ENCODE assay signal across 21 mouse cellular contexts in the genomic region with DNA sequence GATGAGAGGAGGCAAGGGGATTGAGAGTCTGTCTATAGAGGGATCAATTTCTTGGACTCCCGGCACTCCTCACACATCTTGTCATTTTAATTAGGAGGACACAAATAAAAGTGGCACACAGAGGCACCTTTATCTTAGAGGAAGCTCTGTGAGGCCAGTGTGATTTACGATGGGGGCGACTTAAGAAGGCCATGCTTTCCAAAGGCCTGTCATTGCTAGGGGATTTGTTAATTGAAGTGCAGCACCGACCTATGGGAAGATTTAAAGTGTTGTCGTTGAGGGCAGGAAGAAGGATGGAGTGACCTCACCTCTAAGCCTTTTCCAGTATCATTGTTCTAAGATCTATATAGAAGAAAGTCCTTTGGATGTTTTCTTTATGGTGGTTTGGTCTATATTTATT. TPM values are rescaled to one million over a fixed set of nuclear protein-coding genes. Genes with fewer than 3 reads are reported as not detected.
DNase-seq lines count a peak whose midpoint lies in the region; ATAC-seq and TF ChIP-seq lines count a peak whose summit lies in the region.
"Had no signal": no experiment of that assay in that cellular context is flagged by ENCODE, and none has a peak within 500 bp of the region (broad histone marks: within the 10 kb centered on the region; RNA-seq: fewer than 3 reads in every experiment).

No protein-coding gene starts in this region.

- WGBS in hindbrain, embryonic 10.5 days, result 53% methylated on average over 5 of the region's 5 CpGs
- 36% methylated on average over 5 of the region's 5 CpGs for WGBS in hindbrain, embryonic 16.5 days
- 9% methylated on average over 5 of the region's 5 CpGs for WGBS in kidney, postnatal 0 days
- WGBS in intestine, postnatal 0 days, result 27% methylated on average over 5 of the region's 5 CpGs

- no peak overlapping the region for H3K9ac ChIP-seq in hindbrain, embryonic 16.5 days (ENCODE audit: low read depth, low read length)
- H3K9ac ChIP-seq in kidney, postnatal 0 days (ENCODE audit: low read depth, low read length), result no peak overlapping the region
- no peak overlapping the region for H3K9ac ChIP-seq in intestine, postnatal 0 days (ENCODE audit: low read depth, low read length)
- H3K9ac ChIP-seq: embryonic facial prominence, embryonic 12.5 days; forebrain, embryonic 12.5 days; heart, embryonic 13.5 days; hindbrain, embryonic 13.5 days had no signal

- no peak overlapping the region for H3K4me2 ChIP-seq in hindbrain, embryonic 16.5 days (ENCODE audit: low read length)
- H3K4me2 ChIP-seq in kidney, postnatal 0 days (ENCODE audit: low read length), result no peak overlapping the region
- no peak overlapping the region for H3K4me2 ChIP-seq in intestine, postnatal 0 days (replicated peaks; ENCODE audit: low read depth)
- H3K4me2 ChIP-seq: embryonic facial prominence, embryonic 12.5 days; forebrain, embryonic 12.5 days; heart, embryonic 13.5 days; hindbrain, embryonic 13.5 days had no signal

- peaks cover 19% of the 10 kb centered on the region for H3K4me1 ChIP-seq in hindbrain, embryonic 10.5 days (replicated peaks)
- H3K4me1 ChIP-seq in hindbrain, embryonic 16.5 days (ENCODE audit: control insufficient read depth, insufficient read depth, low read depth, low read length), result no peaks in the 10 kb centered on the region
- no peaks in the 10 kb centered on the region for H3K4me1 ChIP-seq in kidney, postnatal 0 days (replicated peaks; ENCODE audit: insufficient read depth, low read length)
- peaks cover 2% of the 10 kb centered on the region; the same call in 1 of the 2 replicates for H3K4me1 ChIP-seq in intestine, postnatal 0 days (replicated peaks; ENCODE audit: control insufficient read depth, insufficient read depth, low read length)
- H3K4me1 ChIP-seq: embryonic facial prominence, embryonic 12.5 days; hindbrain, embryonic 13.5 days had no signal

- H3K9me3 ChIP-seq in hindbrain, embryonic 10.5 days, result no peaks in the 10 kb centered on the region
- no peaks in the 10 kb centered on the region for H3K9me3 ChIP-seq in hindbrain, embryonic 16.5 days (ENCODE audit: control insufficient read depth, low read length)
- no peaks in the 10 kb centered on the region for H3K9me3 ChIP-seq in kidney, postnatal 0 days (replicated peaks; ENCODE audit: low read length)
- no peaks in the 10 kb centered on the region for H3K9me3 ChIP-seq in intestine, postnatal 0 days (ENCODE audit: control insufficient read depth)
- H3K9me3 ChIP-seq: embryonic facial prominence, embryonic 12.5 days; forebrain, embryonic 12.5 days; heart, embryonic 13.5 days; hindbrain, embryonic 13.5 days had no signal

- H3K36me3 ChIP-seq in hindbrain, embryonic 10.5 days, result no peaks in the 10 kb centered on the region
- H3K36me3 ChIP-seq in hindbrain, embryonic 16.5 days (ENCODE audit: control insufficient read depth, insufficient read depth, low read length), result no peaks in the 10 kb centered on the region
- H3K36me3 ChIP-seq in kidney, postnatal 0 days (ENCODE audit: insufficient read depth, low read length), result no peaks in the 10 kb centered on the region
- H3K36me3 ChIP-seq in intestine, postnatal 0 days (ENCODE audit: control insufficient read depth, insufficient read depth), result no peaks in the 10 kb centered on the region
- H3K36me3 ChIP-seq: embryonic facial prominence, embryonic 12.5 days; forebrain, embryonic 12.5 days; heart, embryonic 13.5 days; hindbrain, embryonic 13.5 days had no signal

- ATAC-seq in hindbrain, embryonic 16.5 days, result no peak
- no peak for ATAC-seq in kidney, postnatal 0 days (replicated peaks; ENCODE audit: low FRiP score, low read depth)
- no peak for ATAC-seq in intestine, postnatal 0 days
- ATAC-seq: activated CD4-positive, CD25-positive, alpha-beta regulatory T cell, adult 4 months; forebrain, embryonic 16.5 days; Patski had no signal

- peak overlapping the region; percentile 70 for H3K27ac ChIP-seq in hindbrain, embryonic 10.5 days
- H3K27ac ChIP-seq in hindbrain, embryonic 16.5 days (ENCODE audit: low read depth, low read length), result no peak overlapping the region
- no peak overlapping the region for H3K27ac ChIP-seq in kidney, postnatal 0 days
- no peak overlapping the region for H3K27ac ChIP-seq in intestine, postnatal 0 days (ENCODE audit: low read depth, low read length)
- H3K27ac ChIP-seq: embryonic facial prominence, embryonic 12.5 days; heart, embryonic 13.5 days; hindbrain, embryonic 13.5 days had no signal

- no peaks in the 10 kb centered on the region for H3K27me3 ChIP-seq in hindbrain, embryonic 10.5 days (ENCODE audit: insufficient read depth, poor library complexity, severe bottlenecking)
- H3K27me3 ChIP-seq in hindbrain, embryonic 16.5 days (replicated peaks; ENCODE audit: control insufficient read depth, insufficient read depth, low read length), result no peaks in the 10 kb centered on the region
- no peaks in the 10 kb centered on the region for H3K27me3 ChIP-seq in kidney, postnatal 0 days (ENCODE audit: insufficient read depth, low read length)
- no peaks in the 10 kb centered on the region for H3K27me3 ChIP-seq in intestine, postnatal 0 days (replicated peaks; ENCODE audit: control insufficient read depth, insufficient read depth, low read length)
- H3K27me3 ChIP-seq: CH12.LX; embryonic facial prominence, embryonic 12.5 days; forebrain, embryonic 12.5 days; heart, embryonic 13.5 days; hindbrain, embryonic 13.5 days; Patski had no signal

- TF ChIP-seq CTCF in kidney, postnatal 0 days (IDR thresholded peaks at IDR 0.05; ENCODE audit: low read depth), result no peak
- TF ChIP-seq CTCF in intestine, postnatal 0 days (IDR thresholded peaks at IDR 0.05; ENCODE audit: low read depth), result no peak

- DNase-seq in hindbrain, embryonic 10.5 days (ENCODE audit: low spot score), result no peak
- DNase-seq in kidney, postnatal 0 days (ENCODE audit: low spot score), result peak; percentile 44
- DNase-seq in kidney, postnatal 10 days, result no peak
- peak; percentile 54 for DNase-seq in embryo, embryonic 10.5 days (ENCODE audit: low spot score)
- DNase-seq in mesoderm, embryonic 11.5 days (ENCODE audit: low read depth, low spot score), result peak; percentile 61
- DNase-seq: adrenal gland, postnatal 14 days; cerebellum, adult 11-12 months; cerebellum, adult 9-10 months; cerebellum, postnatal 25 days; gastrocnemius, postnatal 10 days; heart, postnatal 4 days had no signal

- no peak overlapping the region for H3K4me3 ChIP-seq in hindbrain, embryonic 10.5 days
- H3K4me3 ChIP-seq in hindbrain, embryonic 16.5 days (ENCODE audit: low read length), result no peak overlapping the region
- H3K4me3 ChIP-seq in kidney, postnatal 0 days (replicated peaks; ENCODE audit: low read depth, low read length), result no peak overlapping the region
- H3K4me3 ChIP-seq in intestine, postnatal 0 days (ENCODE audit: low read depth, low read length), result no peak overlapping the region
- H3K4me3 ChIP-seq: embryonic facial prominence, embryonic 12.5 days; forebrain, embryonic 12.5 days; heart, embryonic 13.5 days; hindbrain, embryonic 13.5 days had no signal

RNA-seq across cellular contexts. Expression of a gene that starts 9.9 kb away (rescaled TPM):
- polyA plus RNA-seq in hindbrain, embryonic 10.5 days (2016; fragmentation: Nextera tagmentation; extraction: Ambion mirVana), result 0.27 and 0.30 TPM in 2 replicates
- polyA plus RNA-seq in hindbrain, embryonic 16.5 days (2015; fragmentation: Nextera tagmentation; extraction: Ambion mirVana), result 0.40 and 0.49 TPM in 2 replicates
- 13.5 and 14.7 TPM in 2 replicates for polyA plus RNA-seq in kidney, postnatal 0 days (2015; fragmentation: Nextera tagmentation; extraction: Ambion mirVana)
- 32.1 and 41.6 TPM in 2 replicates for polyA plus RNA-seq in intestine, postnatal 0 days (2015; fragmentation: Nextera tagmentation; extraction: Ambion mirVana)

RNA-seq across cellular contexts. Expression of a gene that starts 42.9 kb away (rescaled TPM):
- polyA plus RNA-seq in hindbrain, embryonic 10.5 days (2016; fragmentation: Nextera tagmentation; extraction: Ambion mirVana), result 8.4 and 8.7 TPM in 2 replicates
- 6.7 and 8.6 TPM in 2 replicates for polyA plus RNA-seq in hindbrain, embryonic 16.5 days (2015; fragmentation: Nextera tagmentation; extraction: Ambion mirVana)
- polyA plus RNA-seq in kidney, postnatal 0 days (2015; fragmentation: Nextera tagmentation; extraction: Ambion mirVana), result 12.6 and 14.0 TPM in 2 replicates
- polyA plus RNA-seq in intestine, postnatal 0 days (2015; fragmentation: Nextera tagmentation; extraction: Ambion mirVana), result 6.3 and 6.8 TPM in 2 replicates

Comparison
In these comparisons a context has a peak if more than half of its experiments do, and no peak if none do; other contexts are left out.
1. DNase-seq: peak in kidney, postnatal 0 days (single experiment), embryo, embryonic 10.5 days (single experiment) and mesoderm, embryonic 11.5 days (single experiment); none in hindbrain, embryonic 10.5 days (single experiment) and kidney, postnatal 10 days (single experiment).